Mouse (Mus musculus): ENCODE data around the gene Hoga1. TPM values are rescaled to one million over a fixed set of nuclear protein-coding genes. Genes with fewer than 3 reads are reported as not detected.

Gene Hoga1
- polyA plus RNA-seq, 1 experiment = 0.84 TPM

DNA sequence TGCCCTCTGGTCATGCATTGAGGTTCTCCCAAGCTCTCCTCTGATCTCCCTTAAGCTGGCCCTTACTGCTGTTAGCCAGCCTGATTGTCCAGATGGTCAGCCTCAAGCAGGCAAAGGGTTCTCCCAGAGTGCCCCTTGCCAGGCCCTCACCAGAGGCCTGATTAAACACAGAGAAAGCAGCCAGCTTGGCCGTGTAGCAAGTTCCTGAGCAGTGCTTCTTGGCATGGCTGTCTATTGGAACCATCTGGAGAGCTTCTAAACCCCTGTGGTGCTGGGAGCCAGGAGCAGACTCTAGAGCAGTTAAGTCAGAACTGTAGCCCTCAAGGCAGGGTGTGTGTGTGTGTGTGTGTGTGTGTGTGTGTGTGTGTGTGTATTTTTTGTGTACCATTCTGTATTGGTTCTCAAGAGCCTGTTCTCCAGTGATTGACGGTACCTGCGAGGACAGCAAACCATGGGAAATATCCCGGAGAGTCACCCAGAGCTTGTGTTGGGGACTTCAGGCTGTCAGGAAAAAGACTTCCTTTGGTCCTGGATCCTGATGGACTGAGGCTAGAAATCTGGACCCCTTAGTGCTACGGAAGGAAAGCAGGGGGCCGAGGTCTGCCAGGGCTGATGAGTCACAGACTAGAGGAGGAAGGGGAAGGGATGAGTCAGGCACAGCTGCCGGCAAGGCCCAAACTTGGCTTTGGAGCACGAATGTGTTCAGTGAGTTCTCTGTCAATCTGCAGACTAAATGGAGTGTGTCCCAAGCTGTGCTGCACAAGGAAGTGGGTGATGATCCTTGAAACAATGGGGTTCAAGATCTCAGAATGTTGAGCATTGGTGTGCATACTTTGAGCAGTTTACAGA lies 27.8 kb upstream of the Hoga1 start:
- H3K4me3 ChIP-seq (ENCODE audit: control insufficient read depth, insufficient read depth, low read length) = no peak overlapping the region
- no peak for TF ChIP-seq CTCF (IDR thresholded peaks at IDR 0.05; ENCODE audit: borderline replicate concordance, control insufficient read depth, extremely low read depth, insufficient read depth, low read length, poor library complexity)
- TF ChIP-seq POLR2A (IDR thresholded peaks at IDR 0.05; ENCODE audit: control insufficient read depth, extremely low read depth, insufficient read depth, low read length, poor library complexity) = no peak
- no peaks in the 10 kb centered on the region for H3K36me3 ChIP-seq (ENCODE audit: control insufficient read depth, insufficient read depth, low read length)
- H3K27ac ChIP-seq (ENCODE audit: control insufficient read depth, insufficient read depth, low read length) = no peak overlapping the region; the same call in 1 of the 2 replicates
- DNase-seq = no peak
- WGBS = 74% methylated on average over 8 of the region's 8 CpGs
- H3K4me1 ChIP-seq (replicated peaks; ENCODE audit: control insufficient read depth, insufficient read depth, low read length) = peaks cover 25% of the 10 kb centered on the region
- no peaks in the 10 kb centered on the region for H3K27me3 ChIP-seq (ENCODE audit: control insufficient read depth, insufficient read depth, low read length)

GRCm38 (mm10) chr19:42019011-42019522 lies 26.3 kb upstream of the Hoga1 start:
- H3K27ac ChIP-seq (ENCODE audit: control insufficient read depth, insufficient read depth, low read length) = peak overlapping the region; percentile 91
- no peaks in the 10 kb centered on the region for H3K27me3 ChIP-seq (ENCODE audit: control insufficient read depth, insufficient read depth, low read length)
- no peak overlapping the region for H3K4me3 ChIP-seq (ENCODE audit: control insufficient read depth, insufficient read depth, low read length)
- peaks cover 28% of the 10 kb centered on the region for H3K4me1 ChIP-seq (replicated peaks; ENCODE audit: control insufficient read depth, insufficient read depth, low read length)
- WGBS = 11% methylated on average over 4 of the region's 4 CpGs
- TF ChIP-seq CTCF (IDR thresholded peaks at IDR 0.05; ENCODE audit: borderline replicate concordance, control insufficient read depth, extremely low read depth, insufficient read depth, low read length, poor library complexity) (no peak), POLR2A (IDR thresholded peaks at IDR 0.05; ENCODE audit: control insufficient read depth, extremely low read depth, insufficient read depth, low read length, poor library complexity) (no peak)
- peak; percentile 33 for DNase-seq
- no peaks in the 10 kb centered on the region for H3K36me3 ChIP-seq (ENCODE audit: control insufficient read depth, insufficient read depth, low read length)

GRCm38 (mm10) chr19:42021681-42022541 lies 23.5 kb upstream of the Hoga1 start:
- 92% methylated on average over 10 of the region's 10 CpGs for WGBS
- H3K27ac ChIP-seq (ENCODE audit: control insufficient read depth, insufficient read depth, low read length) = no peak overlapping the region
- H3K4me3 ChIP-seq (ENCODE audit: control insufficient read depth, insufficient read depth, low read length) = no peak overlapping the region
- no peak for DNase-seq
- no peak for TF ChIP-seq POLR2A (IDR thresholded peaks at IDR 0.05; ENCODE audit: control insufficient read depth, extremely low read depth, insufficient read depth, low read length, poor library complexity)
- TF ChIP-seq CTCF (IDR thresholded peaks at IDR 0.05; ENCODE audit: borderline replicate concordance, control insufficient read depth, extremely low read depth, insufficient read depth, low read length, poor library complexity) = no peak
- H3K27me3 ChIP-seq (ENCODE audit: control insufficient read depth, insufficient read depth, low read length) = no peaks in the 10 kb centered on the region
- no peaks in the 10 kb centered on the region for H3K36me3 ChIP-seq (ENCODE audit: control insufficient read depth, insufficient read depth, low read length)
- peaks cover 22% of the 10 kb centered on the region for H3K4me1 ChIP-seq (replicated peaks; ENCODE audit: control insufficient read depth, insufficient read depth, low read length)

GRCm38 (mm10) chr19:42022542-42022848 lies 22.9 kb upstream of the Hoga1 start:
- no peak overlapping the region for H3K27ac ChIP-seq (ENCODE audit: control insufficient read depth, insufficient read depth, low read length)
- no peaks in the 10 kb centered on the region for H3K36me3 ChIP-seq (ENCODE audit: control insufficient read depth, insufficient read depth, low read length)
- TF ChIP-seq POLR2A (IDR thresholded peaks at IDR 0.05; ENCODE audit: control insufficient read depth, extremely low read depth, insufficient read depth, low read length, poor library complexity) (no peak), CTCF (IDR thresholded peaks at IDR 0.05; ENCODE audit: borderline replicate concordance, control insufficient read depth, extremely low read depth, insufficient read depth, low read length, poor library complexity) (no peak)
- no peaks in the 10 kb centered on the region for H3K27me3 ChIP-seq (ENCODE audit: control insufficient read depth, insufficient read depth, low read length)
- no peak overlapping the region for H3K4me3 ChIP-seq (ENCODE audit: control insufficient read depth, insufficient read depth, low read length)
- 93% methylated on average over 2 of the region's 2 CpGs for WGBS
- peaks cover 20% of the 10 kb centered on the region for H3K4me1 ChIP-seq (replicated peaks; ENCODE audit: control insufficient read depth, insufficient read depth, low read length)
- DNase-seq = no peak

- peak; percentile 78 for DNase-seq
- 0 out of 2 replicates have a peak, but pooled peaks cover 3% of the 10 kb centered on the region for H3K4me1 ChIP-seq (replicated peaks; ENCODE audit: control insufficient read depth, insufficient read depth, low read length)
- no peak overlapping the region for H3K27ac ChIP-seq (ENCODE audit: control insufficient read depth, insufficient read depth, low read length)
- H3K36me3 ChIP-seq (ENCODE audit: control insufficient read depth, insufficient read depth, low read length) = no peaks in the 10 kb centered on the region
- no peak overlapping the region for H3K4me3 ChIP-seq (ENCODE audit: control insufficient read depth, insufficient read depth, low read length)
- WGBS = 12% methylated on average over 5 of the region's 5 CpGs
- H3K27me3 ChIP-seq (ENCODE audit: control insufficient read depth, insufficient read depth, low read length) = no peaks in the 10 kb centered on the region
- TF ChIP-seq CTCF (IDR thresholded peaks at IDR 0.05; ENCODE audit: borderline replicate concordance, control insufficient read depth, extremely low read depth, insufficient read depth, low read length, poor library complexity) (peak; percentile 87; the same call in 1 of the 2 replicates), POLR2A (IDR thresholded peaks at IDR 0.05; ENCODE audit: control insufficient read depth, extremely low read depth, insufficient read depth, low read length, poor library complexity) (no peak)
These were observed 19.3 kb upstream of the Hoga1 start for GRCm38 (mm10) chr19:42026158-42026557.

DNA sequence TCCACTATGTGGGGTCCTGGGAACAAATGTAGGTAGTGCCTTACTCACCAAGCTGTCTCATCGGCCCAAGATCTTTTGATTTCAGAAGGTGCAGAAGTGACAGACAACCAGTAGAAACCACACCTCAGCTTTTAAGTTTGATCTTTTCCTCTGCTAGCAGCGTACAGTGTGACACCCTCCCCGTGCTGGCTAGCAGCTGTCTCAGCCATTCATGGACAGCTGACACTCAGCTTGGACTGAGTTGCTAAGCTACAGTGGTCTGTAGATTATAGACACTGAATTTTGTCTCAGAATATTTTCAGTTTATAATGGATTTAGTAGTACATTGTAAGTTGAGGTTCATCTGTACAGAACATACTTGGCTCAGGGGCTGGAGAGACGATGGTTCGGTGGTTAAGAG lies 14.3 kb upstream of the Hoga1 start:
- Histone ChIP-seq H3K27ac (ENCODE audit: control insufficient read depth, insufficient read depth, low read length) (no peak overlapping the region), H3K4me3 (ENCODE audit: control insufficient read depth, insufficient read depth, low read length) (no peak overlapping the region), H3K4me1 (replicated peaks; ENCODE audit: control insufficient read depth, insufficient read depth, low read length) (no peaks in the 10 kb centered on the region; the same call in 1 of the 2 replicates), H3K27me3 (ENCODE audit: control insufficient read depth, insufficient read depth, low read length) (no peaks in the 10 kb centered on the region), H3K36me3 (ENCODE audit: control insufficient read depth, insufficient read depth, low read length) (no peaks in the 10 kb centered on the region)
- DNase-seq = no peak
- no peak for TF ChIP-seq POLR2A (IDR thresholded peaks at IDR 0.05; ENCODE audit: control insufficient read depth, extremely low read depth, insufficient read depth, low read length, poor library complexity)
- WGBS = 37% methylated on average over 5 of the region's 5 CpGs

Measured in thymus, adult 2 months (tissue).